Mouse (Mus musculus): ENCODE measurements around the gene Yod1. TPM values are rescaled to one million over a fixed set of nuclear protein-coding genes. Genes with fewer than 3 reads are reported as not detected.

Gene Yod1
- total and polyA plus RNA-seq, 3 experiments = 6.1 to 8.6 TPM; not detected in 1

- TF ChIP-seq GATA1 (IDR thresholded peaks at IDR 0.05; ENCODE audit: low read depth, low read length) (peak; percentile 99), HCFC1 (IDR thresholded peaks at IDR 0.05; ENCODE audit: low read depth, low read length) (peak; percentile 54; the same call in 1 of the 2 replicates), RCOR1 (IDR thresholded peaks at IDR 0.05; ENCODE audit: low read depth, low read length) (peak; percentile 87), NRF1 (IDR thresholded peaks at IDR 0.05; ENCODE audit: insufficient read depth, low read depth, low read length, poor library complexity, severe bottlenecking) (no peak), USF1 (IDR thresholded peaks at IDR 0.05; ENCODE audit: low read depth, low read length) (no peak), JUND (IDR thresholded peaks at IDR 0.05; ENCODE audit: low read depth, low read length) (peak; percentile 87; the same call in 1 of the 2 replicates), ZKSCAN1 (IDR thresholded peaks at IDR 0.05; ENCODE audit: low read depth, low read length) (no peak), USF2 (IDR thresholded peaks at IDR 0.05; ENCODE audit: borderline replicate concordance in 1 of 2, insufficient read depth in 1 of 2, low read depth in 1 of 2, low read length in 2 of 2) (no peak), ZC3H11A (IDR thresholded peaks at IDR 0.05; ENCODE audit: low read depth, low read length) (no peak), E2F4 (IDR thresholded peaks at IDR 0.05; ENCODE audit: borderline replicate concordance, low read depth, low read length) (no peak), GABPA (IDR thresholded peaks at IDR 0.05; ENCODE audit: low read depth, low read length) (peak; percentile 97), POLR2AphosphoS5 (IDR thresholded peaks at IDR 0.05; ENCODE audit: borderline replicate concordance, low read depth, low read length) (no peak), MXI1 (IDR thresholded peaks at IDR 0.05; ENCODE audit: low read depth, low read length) (peak; percentile 79), MAX (IDR thresholded peaks at IDR 0.05; ENCODE audit: low read length) (peak; percentile 65)
These were observed 23.9 kb downstream of the Yod1 start (continued) for GRCm38 (mm10) chr1:130740781-130741720.

DNA sequence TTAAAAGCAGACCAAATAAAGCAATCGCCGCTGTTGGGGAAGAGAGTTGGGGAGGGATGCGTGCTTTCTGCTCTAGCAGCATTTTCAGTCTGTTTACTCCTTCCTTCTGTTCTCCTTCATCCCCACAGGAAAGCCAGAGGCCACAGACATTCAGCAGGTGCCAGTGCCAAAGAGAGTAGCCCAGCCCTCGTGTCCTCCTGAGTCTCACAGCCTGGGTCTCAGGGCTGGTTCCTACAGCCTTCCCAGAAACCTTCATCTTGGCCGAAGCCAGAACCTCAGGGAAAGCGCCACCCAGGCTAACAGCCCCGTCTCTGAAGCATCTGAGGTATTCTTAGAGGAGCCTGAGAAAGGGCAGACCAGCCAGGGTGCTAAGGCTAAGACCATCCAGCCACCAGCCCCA is 25.1 kb downstream of the Yod1 start:
- H3K27ac ChIP-seq (ENCODE audit: control insufficient read depth, low read depth, low read length) = peak overlapping the region; percentile 96
- H3K9ac ChIP-seq (ENCODE audit: control insufficient read depth, low read depth, low read length, poor library complexity, severe bottlenecking) = no peak overlapping the region

More for the DNA sequence above, 25.1 kb downstream of the Yod1 start:
- Histone ChIP-seq H3K79me2 (ENCODE audit: control insufficient read depth, insufficient read depth, low read length, poor library complexity) (peaks cover 4% of the 10 kb centered on the region), H3K4me3 (ENCODE audit: control insufficient read depth in 1 of 2, insufficient read depth in 1 of 2, low read depth in 2 of 2, low read length in 2 of 2) (no peak overlapping the region), H3K27me3 (ENCODE audit: control insufficient read depth in 1 of 2, insufficient read depth in 2 of 2, low read length in 2 of 2) (no peaks in the 10 kb centered on the region), H3K9me3 (replicated peaks; ENCODE audit: insufficient read depth, low read length) (no peaks in the 10 kb centered on the region), H3K36me3 (ENCODE audit: control insufficient read depth in 1 of 2, insufficient read depth in 2 of 2, low read length in 2 of 2) (peaks cover 0 to 42% of the 10 kb centered on the region in 2 experiments; a peak in 2 of 4 replicates), H3K4me1 (ENCODE audit: control insufficient read depth in 1 of 2, insufficient read depth in 2 of 2, low read length in 2 of 2) (peaks cover 27 to 48% of the 10 kb centered on the region in 2 experiments)
- TF ChIP-seq CTCF (IDR thresholded peaks at IDR 0.05 in 2 of 3, conservative IDR thresholded peaks at IDR 0.05 in 1 of 3; ENCODE audit: control insufficient read depth in 1 of 3, insufficient read depth in 1 of 3, low read depth in 2 of 3, low read length in 3 of 3, poor library complexity in 1 of 3, severe bottlenecking in 1 of 3) (no peak), CHD1 (IDR thresholded peaks at IDR 0.05; ENCODE audit: low read depth, low read length) (no peak), UBTF (IDR thresholded peaks at IDR 0.05; ENCODE audit: borderline replicate concordance, insufficient read depth, low read depth, low read length) (no peak), MAZ (IDR thresholded peaks at IDR 0.05; ENCODE audit: low read depth, low read length) (no peak), MAFK (IDR thresholded peaks at IDR 0.05; ENCODE audit: borderline replicate concordance, low read depth, low read length) (no peak), ZNF384 (IDR thresholded peaks at IDR 0.05; ENCODE audit: low read depth, low read length) (no peak), ZMIZ1 (IDR thresholded peaks at IDR 0.05; ENCODE audit: low read depth, low read length) (no peak), RCOR1 (IDR thresholded peaks at IDR 0.05; ENCODE audit: low read depth, low read length) (no peak), NELFE (IDR thresholded peaks at IDR 0.05; ENCODE audit: low read depth, low read length) (no peak), HCFC1 (IDR thresholded peaks at IDR 0.05; ENCODE audit: low read depth, low read length) (no peak), MXI1 (IDR thresholded peaks at IDR 0.05; ENCODE audit: low read depth, low read length) (no peak), ETS1 (IDR thresholded peaks at IDR 0.05; ENCODE audit: low read depth, low read length) (no peak), NRF1 (IDR thresholded peaks at IDR 0.05; ENCODE audit: insufficient read depth, low read depth, low read length, poor library complexity, severe bottlenecking) (no peak)
- no peak for DNase-seq (ENCODE audit: low read depth, low spot score)

Data from MEL (cell line).